Mouse (Mus musculus) lung, embryonic 16.5 days (tissue): ENCODE data around the gene Ecsit. TPM values are rescaled to one million over a fixed set of nuclear protein-coding genes. Genes with fewer than 3 reads are reported as not detected.
"Not testable (repeated sequence)": the region's sequence is repeated elsewhere in the genome, so short reads cannot be mapped to it uniquely, and the experiment has no call there.

Experiments used
- ATAC-seq: fragments of 200-750 bp; cut with Nextera tagmentation; 2 replicates; pipeline ENCODE4 v1.8.0; 2017; ENCODE audit warnings: low read depth, mild to moderate bottlenecking, moderate library complexity
- H3K27ac ChIP-seq: fragments of 300-500 bp; sonication (generic); 2 replicates; pipeline ENCODE4 v1.5.1; 2014; ENCODE audit warnings: mild to moderate bottlenecking, control low read depth, low read length
- H3K27me3 ChIP-seq: fragments of 300-500 bp; sonication (generic); 2 replicates; pipeline ENCODE4 v1.6.1; 2014; ENCODE audit warnings: low read depth, low read length, mixed read lengths; ENCODE audit not compliant: control insufficient read depth, insufficient read depth
- H3K36me3 ChIP-seq: fragments of 300-500 bp; sonication (generic); 2 replicates; pipeline ENCODE4 v1.6.1; 2014; ENCODE audit warnings: low read length; ENCODE audit not compliant: control insufficient read depth, insufficient read depth
- H3K4me1 ChIP-seq: fragments of 300-500 bp; sonication (generic); replicated peaks from 2 replicates; pipeline ENCODE4 v1.6.1; 2014; ENCODE audit warnings: low read length, mixed read lengths; ENCODE audit not compliant: control insufficient read depth, insufficient read depth
- H3K4me2 ChIP-seq: fragments of 300-500 bp; sonication (generic); 2 replicates; pipeline ENCODE4 v1.6.1; 2014; ENCODE audit warnings: low read depth, low read length, control low read depth
- H3K4me3 ChIP-seq: fragments of 300-500 bp; sonication (generic); 2 replicates; pipeline ENCODE4 v1.5.1; 2014; ENCODE audit warnings: mild to moderate bottlenecking, low read length, control low read depth
- H3K9ac ChIP-seq: fragments of 300-500 bp; sonication (generic); 2 replicates; pipeline ENCODE4 v1.6.1; 2014; ENCODE audit warnings: low read length, control low read depth
- H3K9me3 ChIP-seq: fragments of 300-500 bp; sonication (generic); 2 replicates; pipeline ENCODE4 v1.6.1; 2016; ENCODE audit warnings: low read length; ENCODE audit not compliant: control insufficient read depth
- WGBS: fragments of 180-500 bp; shearing (Covaris S2); extraction: QIAGEN DNeasy Blood & Tissue Kit; methylation state at CpG from one replicate; pipeline ENCODE4 v1.1.7; 2014; 5-methylcytosine and 5-hydroxymethylcytosine counted together
- polyA plus RNA-seq: library from polyadenylated mRNA; unstranded; fragments of >200 nt; fragmentation: Nextera tagmentation; extraction: Ambion mirVana; gene quantifications from 2 replicates; pipeline ENCODE4 v1.2.1, GENCODE M21; 2015

Ecsit gene
- polyA plus RNA-seq, 1 experiment from 2014 or later, result 28.9 TPM

DNA sequence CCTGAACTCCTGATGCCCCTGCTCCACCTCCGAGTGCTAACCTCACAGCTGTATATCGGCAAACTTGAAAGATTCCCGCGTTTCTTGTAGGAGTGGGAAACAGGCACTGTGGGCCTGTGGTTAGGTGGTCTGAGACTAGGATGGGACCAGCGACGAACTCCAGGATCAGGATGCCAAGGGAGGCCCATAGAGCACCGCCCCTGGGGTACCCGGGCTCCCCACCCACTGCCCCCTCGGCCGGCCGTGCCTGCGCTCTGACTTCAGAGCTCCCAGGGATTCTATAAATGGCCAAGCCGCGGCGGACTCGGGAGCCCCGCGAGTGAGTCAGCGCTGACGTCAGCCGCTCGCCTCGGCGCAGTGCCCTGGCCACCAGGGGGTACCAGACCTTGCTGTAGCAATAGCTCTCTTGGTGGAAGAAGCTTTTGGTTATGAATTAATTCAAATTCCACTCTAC, 10.6 kb upstream of the Ecsit start:
- H3K27ac ChIP-seq, result no peak overlapping the region
- ATAC-seq, result peak; percentile 81
- H3K4me2 ChIP-seq, result peak overlapping the region; percentile 69
- no peaks in the 10 kb centered on the region; the same call in 1 of the 2 replicates for H3K4me1 ChIP-seq
- WGBS, result under 1% methylated on average over 24 of the region's 24 CpGs
- no peaks in the 10 kb centered on the region for H3K36me3 ChIP-seq
- peak overlapping the region; percentile 48 for H3K4me3 ChIP-seq
- peaks cover 9% of the 10 kb centered on the region; the same call in 1 of the 2 replicates for H3K27me3 ChIP-seq
- peak overlapping the region; percentile 66 for H3K9ac ChIP-seq
- H3K9me3 ChIP-seq, result no peaks in the 10 kb centered on the region

DNA sequence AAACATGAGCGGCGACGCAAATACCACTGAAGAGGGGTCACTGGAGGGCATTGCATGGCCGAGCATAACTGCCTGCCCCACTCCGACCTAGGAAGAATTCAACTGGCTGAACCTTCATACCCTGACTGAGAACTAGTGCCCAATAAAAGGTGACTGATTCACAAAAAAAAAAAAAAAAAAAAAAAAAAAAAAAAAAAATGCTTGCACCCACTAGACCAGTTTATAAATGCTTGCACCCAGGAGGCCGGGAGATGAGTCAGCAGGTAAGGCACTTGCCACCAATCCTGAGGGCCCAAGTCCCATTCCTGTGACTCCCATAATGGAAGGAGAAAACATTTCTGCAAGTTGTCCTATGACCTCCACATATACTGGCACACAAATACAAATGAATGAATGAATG, 7.5 kb upstream of the Ecsit start:
- no peak overlapping the region for H3K4me2 ChIP-seq
- H3K27ac ChIP-seq, result no peak overlapping the region
- no peaks in the 10 kb centered on the region; the same call in 1 of the 2 replicates for H3K4me1 ChIP-seq
- H3K4me3 ChIP-seq, result no peak overlapping the region
- H3K9ac ChIP-seq, result no peak overlapping the region
- no peaks in the 10 kb centered on the region for H3K36me3 ChIP-seq
- 79% methylated on average over 6 of the region's 6 CpGs for WGBS
- no peaks in the 10 kb centered on the region for H3K9me3 ChIP-seq
- no peak for ATAC-seq
- no peaks in the 10 kb centered on the region for H3K27me3 ChIP-seq

DNA sequence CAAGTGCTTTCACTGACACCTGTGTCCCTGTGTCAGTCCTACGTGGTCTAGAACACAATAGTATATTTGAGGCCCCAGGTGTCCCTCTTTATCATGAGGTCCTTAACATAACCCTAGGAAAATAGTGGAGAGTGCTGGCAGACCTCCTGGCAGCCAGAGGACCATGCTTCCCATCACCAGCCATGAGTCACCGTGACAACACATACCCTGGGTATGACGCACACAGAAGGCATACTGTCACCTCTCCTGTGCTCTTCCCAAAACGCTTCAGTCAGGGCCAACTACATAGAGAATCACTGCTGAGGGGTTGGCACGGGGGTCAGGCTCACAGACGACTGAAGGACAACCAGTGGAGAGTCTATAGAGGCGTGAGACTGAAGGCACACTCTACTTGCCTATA, 4.7 kb upstream of the Ecsit start:
- H3K27ac ChIP-seq, result no peak overlapping the region
- ATAC-seq, result no peak
- 70% methylated on average over 7 of the region's 7 CpGs for WGBS

DNA sequence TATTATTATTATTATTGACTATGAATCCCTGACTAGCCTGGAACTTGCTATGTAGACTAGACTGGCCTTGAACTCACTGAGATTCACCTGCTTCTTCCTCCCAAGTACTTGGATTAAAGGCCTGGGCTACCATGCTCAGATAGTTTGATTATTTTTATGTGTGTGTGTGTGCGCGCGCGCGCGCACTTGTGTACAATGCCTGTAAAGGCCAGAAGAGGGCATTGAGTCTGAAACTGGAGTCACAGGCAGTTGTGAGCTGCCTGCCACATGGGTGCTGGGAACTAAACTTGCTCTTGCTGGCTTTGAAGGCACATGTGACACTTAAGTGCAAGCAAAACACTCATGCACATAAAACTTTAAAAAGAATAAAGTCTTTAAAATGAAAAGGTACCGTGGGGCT, 4.0 kb upstream of the Ecsit start:
- H3K27ac ChIP-seq, result no peak overlapping the region
- no peak overlapping the region for H3K9ac ChIP-seq
- H3K4me3 ChIP-seq, result no peak overlapping the region
- no peaks in the 10 kb centered on the region for H3K9me3 ChIP-seq
- 0 out of 2 replicates have a peak, but pooled peaks cover 4% of the 10 kb centered on the region for H3K4me1 ChIP-seq
- H3K4me2 ChIP-seq, result no peak overlapping the region
- WGBS, result 95% methylated on average over 7 of the region's 7 CpGs
- H3K27me3 ChIP-seq, result no peaks in the 10 kb centered on the region
- no peak for ATAC-seq
- no peaks in the 10 kb centered on the region for H3K36me3 ChIP-seq

More for the DNA sequence above, 4.7 kb upstream of the Ecsit start:
- no peaks in the 10 kb centered on the region for H3K36me3 ChIP-seq
- no peak overlapping the region for H3K4me3 ChIP-seq
- no peak overlapping the region for H3K4me2 ChIP-seq
- no peaks in the 10 kb centered on the region for H3K27me3 ChIP-seq
- H3K4me1 ChIP-seq, result 0 out of 2 replicates have a peak, but pooled peaks cover 4% of the 10 kb centered on the region
- H3K9me3 ChIP-seq, result no peaks in the 10 kb centered on the region
- H3K9ac ChIP-seq, result no peak overlapping the region

DNA sequence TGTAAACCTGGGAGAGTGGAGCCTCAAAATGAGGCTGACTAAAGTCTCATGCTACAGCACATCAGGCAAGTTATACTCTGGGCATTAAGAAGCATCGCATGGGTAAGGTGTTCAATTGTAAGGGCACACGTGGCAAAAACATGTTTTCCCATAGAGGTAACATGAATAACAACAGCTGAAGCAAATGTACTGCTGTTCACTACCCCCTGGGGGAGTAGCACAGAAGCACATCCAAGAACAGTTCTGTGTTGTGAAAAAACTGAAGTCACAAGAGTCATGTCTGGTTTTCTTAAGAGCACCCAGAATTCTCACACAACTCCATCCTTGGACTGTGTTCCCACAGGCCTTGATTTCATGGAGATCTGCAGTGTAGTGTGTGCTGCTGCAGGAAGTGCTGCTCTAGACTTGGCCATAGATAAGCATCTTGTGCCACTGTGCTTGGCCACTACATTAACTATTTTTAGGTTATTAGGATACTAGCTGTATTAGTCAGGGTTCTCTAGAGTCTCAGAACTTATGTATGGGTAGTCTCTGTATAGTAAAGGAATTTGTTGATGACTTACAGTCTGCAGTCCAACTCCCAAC, 1.9 kb upstream of the Ecsit start:
- Histone ChIP-seq H3K9ac (no peak overlapping the region), H3K4me1 (0 out of 2 replicates have a peak, but pooled peaks cover 4% of the 10 kb centered on the region), H3K9me3 (no peaks in the 10 kb centered on the region), H3K36me3 (no peaks in the 10 kb centered on the region), H3K4me3 (no peak overlapping the region), H3K27me3 (no peaks in the 10 kb centered on the region), H3K4me2 (no peak overlapping the region), H3K27ac (no peak overlapping the region)
- WGBS, result 81% methylated on average over 2 of the region's 2 CpGs
- ATAC-seq, result no peak

DNA sequence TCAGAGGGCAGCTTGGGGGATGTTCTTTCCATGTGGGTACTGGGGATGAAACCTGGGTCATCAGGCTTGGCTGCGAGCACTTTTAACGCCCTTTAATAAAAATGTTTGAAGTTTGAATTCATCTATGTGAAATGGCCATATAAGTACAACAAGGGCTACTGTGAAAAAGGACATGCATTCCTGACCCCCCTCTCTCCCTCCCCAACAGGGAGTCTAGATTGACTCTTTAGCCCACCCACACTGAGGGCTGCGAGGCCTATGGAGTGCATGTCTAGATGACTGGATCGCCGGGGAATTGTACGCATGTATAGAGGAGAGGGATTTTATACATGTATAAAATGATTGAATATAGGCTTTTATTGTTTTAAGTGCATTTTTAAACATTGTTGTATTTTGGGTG, 774 bp upstream of the Ecsit start:
- no peak for ATAC-seq
- Histone ChIP-seq H3K27me3 (no peaks in the 10 kb centered on the region), H3K4me2 (peak overlapping the region; percentile 67), H3K27ac (peak overlapping the region; percentile 75), H3K9ac (peak overlapping the region; percentile 76), H3K9me3 (no peaks in the 10 kb centered on the region), H3K4me1 (0 out of 2 replicates have a peak, but pooled peaks cover 4% of the 10 kb centered on the region), H3K4me3 (peak overlapping the region; percentile 90), H3K36me3 (no peaks in the 10 kb centered on the region)
- WGBS, result 29% methylated on average over 6 of the region's 6 CpGs

DNA sequence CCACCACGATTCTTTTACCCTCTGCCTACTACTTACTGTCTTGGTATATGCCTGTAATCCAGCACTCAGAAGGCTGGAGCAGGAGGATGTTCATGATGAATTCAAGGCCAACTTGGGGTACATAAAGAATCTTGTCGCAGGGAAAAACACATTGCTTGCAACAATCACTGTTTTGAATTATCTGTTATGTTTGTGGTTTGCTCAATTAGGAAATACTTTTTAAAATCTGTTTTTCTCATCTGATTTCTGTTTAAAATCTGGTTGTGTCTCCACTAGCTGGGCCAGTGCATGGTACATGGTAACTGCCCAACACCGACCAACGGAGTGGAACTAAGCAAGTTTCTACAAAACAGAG, 594 bp downstream of the Ecsit start:
- 0 out of 2 replicates have a peak, but pooled peaks cover 4% of the 10 kb centered on the region for H3K4me1 ChIP-seq
- peak overlapping the region; percentile 82 for H3K4me2 ChIP-seq
- no peaks in the 10 kb centered on the region for H3K36me3 ChIP-seq
- H3K9me3 ChIP-seq, result no peaks in the 10 kb centered on the region
- H3K27me3 ChIP-seq, result no peaks in the 10 kb centered on the region
- H3K4me3 ChIP-seq, result peak overlapping the region; percentile 90
- H3K27ac ChIP-seq, result peak overlapping the region; percentile 75; the same call in 1 of the 2 replicates
- 27% methylated on average over 4 of the region's 4 CpGs for WGBS
- peak overlapping the region; percentile 76 for H3K9ac ChIP-seq
- ATAC-seq, result no peak

DNA sequence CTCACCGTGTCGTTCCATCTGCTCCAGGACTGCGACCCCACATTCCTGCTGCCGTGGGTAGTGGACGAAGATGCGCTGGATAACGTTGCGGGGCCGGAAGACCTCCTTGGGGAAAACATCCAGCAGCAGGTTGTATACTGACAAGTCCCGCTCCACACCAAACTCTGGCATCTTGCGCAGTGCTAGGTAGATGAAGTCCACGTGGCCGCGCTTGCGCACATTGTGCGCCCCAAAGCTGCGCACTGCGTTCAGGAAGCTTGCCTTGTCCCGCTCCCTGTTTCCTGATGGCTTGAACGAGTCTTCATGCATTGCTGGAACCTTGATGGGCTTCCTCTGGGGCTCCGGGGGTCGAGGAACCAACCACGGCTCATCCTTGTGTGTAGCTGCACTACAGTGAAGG, 9.0 kb downstream of the Ecsit start:
- WGBS, result 92% methylated on average over 23 of the region's 23 CpGs
- Histone ChIP-seq H3K27me3 (no peaks in the 10 kb centered on the region), H3K4me3 (no peak overlapping the region), H3K36me3 (no peaks in the 10 kb centered on the region), H3K4me2 (no peak overlapping the region), H3K9me3 (no peaks in the 10 kb centered on the region), H3K27ac (no peak overlapping the region), H3K4me1 (no peaks in the 10 kb centered on the region; the same call in 1 of the 2 replicates), H3K9ac (no peak overlapping the region)
- ATAC-seq, result no peak

DNA sequence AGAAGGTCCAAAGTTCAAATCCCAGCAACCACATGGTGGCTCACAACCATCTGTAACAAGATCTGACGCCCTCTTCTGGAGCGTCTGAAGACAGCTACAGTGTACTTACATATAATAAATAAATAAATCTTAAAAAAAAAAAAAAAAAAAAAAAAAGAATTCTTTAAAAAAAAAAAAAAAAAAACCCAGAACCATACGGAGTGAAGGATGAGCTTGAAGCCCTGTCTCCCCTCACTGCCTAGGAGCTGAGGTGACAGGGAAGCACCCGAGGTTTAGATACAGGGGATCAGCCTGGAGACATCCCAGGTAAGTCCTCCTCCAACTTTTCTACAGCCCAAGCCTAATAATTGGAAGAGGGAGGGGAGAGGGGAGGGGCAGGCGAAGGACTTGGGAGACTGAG, 9.5 kb downstream of the Ecsit start:
- not testable (repeated sequence) for H3K4me2 ChIP-seq, H3K9ac ChIP-seq, H3K27ac ChIP-seq, H3K4me3 ChIP-seq, H3K9me3 ChIP-seq, ATAC-seq, H3K4me1 ChIP-seq, H3K27me3 ChIP-seq, H3K36me3 ChIP-seq
- WGBS, result 66% methylated on average over 5 of the region's 5 CpGs
